Mouse (Mus musculus): ENCODE results near the gene Gss.

Gene Gss

DNA sequence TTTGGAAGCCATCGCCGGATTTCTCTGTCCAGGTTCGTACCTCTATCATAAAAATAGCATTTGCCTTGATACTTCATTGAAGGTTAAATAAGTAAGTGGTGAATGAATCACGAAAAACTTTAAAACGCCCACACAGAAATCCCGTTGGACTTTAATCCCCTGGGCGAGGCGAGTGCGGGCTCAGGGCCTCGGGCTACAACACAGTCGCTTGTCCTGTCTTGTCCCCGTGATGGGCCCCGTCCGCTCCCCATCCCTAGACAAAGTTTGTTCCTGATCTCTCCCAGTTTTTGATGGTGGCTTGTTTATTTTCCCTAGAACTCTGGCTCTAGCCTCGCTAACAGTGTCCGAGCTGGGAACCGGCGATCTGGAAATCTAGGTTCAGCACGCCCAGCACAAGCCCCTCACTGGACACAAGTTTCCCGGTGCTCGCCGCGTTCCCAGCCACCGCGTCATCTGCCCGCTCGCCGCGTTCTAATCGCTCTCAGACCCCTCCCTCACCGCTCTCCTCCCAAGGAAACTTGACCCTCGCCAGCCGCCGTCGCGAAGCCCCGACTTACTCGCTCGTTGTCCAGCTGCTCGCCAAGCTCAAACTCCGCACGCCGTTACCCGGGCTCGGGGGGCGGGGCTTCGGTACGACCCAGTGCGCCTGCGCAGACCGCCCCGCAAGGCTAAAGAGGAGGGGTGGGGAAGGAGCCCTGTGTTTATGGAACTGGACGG lies at the start of gene Gss:
Gss (minus strand) TSS at position 674 of the 717 bp plus-strand sequence.
- DNase-seq (ENCODE audit: low read depth): peak; percentile 98

DNA sequence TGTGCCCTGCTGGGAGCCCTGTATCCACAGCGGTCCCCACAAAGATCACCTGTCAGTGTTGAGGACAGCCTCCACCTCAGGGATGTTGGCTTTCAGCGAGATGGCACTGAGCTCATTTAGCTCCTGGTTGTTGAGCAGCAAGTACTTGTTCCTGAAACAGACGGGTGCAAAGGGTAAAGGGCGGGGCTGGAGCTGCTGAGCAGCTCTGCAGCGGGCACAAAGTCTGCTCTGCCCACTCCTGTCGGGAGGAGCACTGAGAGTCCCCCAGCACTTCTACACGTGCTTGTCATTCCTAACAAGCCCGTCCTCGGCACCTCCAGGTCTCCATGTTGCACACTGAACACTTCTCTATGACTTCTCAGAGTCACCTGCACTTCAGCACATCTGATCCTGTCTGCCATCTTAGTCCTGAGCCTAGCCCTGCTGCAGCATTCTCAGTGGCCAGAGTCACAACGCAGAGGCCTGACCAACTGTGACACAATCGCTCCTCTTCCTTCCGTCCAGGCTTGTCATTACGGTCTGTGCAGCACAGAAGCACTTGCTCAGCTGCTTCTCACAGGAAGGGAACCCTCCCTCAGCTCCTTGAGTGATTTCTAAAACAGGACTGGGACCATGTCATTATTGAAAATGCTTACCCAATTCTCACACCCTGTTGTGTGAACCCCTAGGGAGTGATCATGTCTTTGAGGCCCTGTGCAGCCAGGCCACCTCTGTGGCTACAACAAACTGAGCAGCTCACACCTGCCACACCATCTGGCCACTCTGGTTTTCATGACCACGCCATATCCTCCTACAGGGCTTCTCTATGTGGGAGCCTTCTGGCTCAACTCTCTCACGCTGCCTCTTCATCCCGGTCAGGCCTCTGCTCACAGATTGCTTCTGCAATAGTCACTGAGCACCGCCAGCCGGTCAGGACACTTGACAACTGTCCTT lies 49.2 kb upstream of the Gss start:
- peak; percentile 11 for DNase-seq (ENCODE audit: low read depth)

DNA sequence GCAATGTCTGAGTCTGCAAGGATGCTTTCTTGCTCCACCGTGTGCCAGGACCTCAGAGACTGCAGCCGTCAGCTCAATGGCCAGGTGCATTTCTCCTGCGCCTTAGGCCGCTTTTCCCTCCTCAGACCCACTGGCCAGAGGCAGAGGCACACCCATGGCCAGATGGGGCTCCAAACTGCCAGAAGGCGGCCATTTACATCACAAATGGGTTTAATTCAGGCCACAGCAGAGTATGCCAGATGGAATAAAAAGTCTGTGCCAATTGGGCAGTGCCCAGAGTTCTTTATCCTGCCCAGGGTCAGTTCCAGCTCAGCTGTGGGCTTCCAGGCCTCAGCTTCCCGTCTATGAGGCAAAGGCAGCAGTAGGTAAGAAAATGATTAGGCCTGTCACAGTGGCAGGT lies 48.0 kb upstream of the Gss start:
- DNase-seq (ENCODE audit: low read depth): no peak

DNA sequence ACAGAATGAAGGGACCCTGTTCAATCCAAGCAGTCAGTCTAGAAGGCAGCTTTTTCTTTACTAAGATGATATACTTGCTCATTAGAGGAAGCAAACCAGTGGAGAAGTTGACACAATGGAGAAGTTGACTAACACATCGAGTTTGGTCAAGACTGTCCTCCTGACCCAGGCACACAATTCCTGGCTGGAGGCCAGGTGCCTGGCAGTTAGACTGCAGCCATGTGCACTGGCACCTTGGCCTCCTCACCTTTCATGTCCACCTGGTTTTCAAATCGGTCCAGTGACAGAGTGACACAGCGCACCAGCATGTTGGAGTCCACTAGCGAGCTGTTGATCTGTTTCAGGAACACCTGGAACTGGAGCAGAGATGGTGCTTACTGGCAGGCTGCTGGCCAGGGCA lies 44.8 kb upstream of the Gss start:
- peak; percentile 52 for DNase-seq (ENCODE audit: low read depth)

DNA sequence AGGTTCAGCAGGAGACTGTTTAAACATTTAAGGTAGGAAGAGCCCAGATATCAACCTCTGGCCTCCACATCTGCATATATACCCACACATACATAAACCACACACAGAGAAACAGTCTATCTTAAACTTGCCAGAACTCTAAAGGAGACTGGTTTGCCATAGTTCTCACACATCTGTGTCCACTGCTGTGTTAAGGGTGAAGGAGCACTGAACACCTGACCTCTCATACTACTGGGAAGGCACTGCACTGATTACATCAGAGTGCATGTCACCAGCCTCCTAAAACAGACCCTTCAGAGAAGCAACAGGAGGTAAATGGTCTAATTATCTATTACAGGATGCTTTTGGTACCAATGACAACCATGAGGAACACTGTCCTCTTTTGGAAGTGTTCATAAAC lies 44.3 kb upstream of the Gss start:
- no peak for DNase-seq (ENCODE audit: low read depth)

DNA sequence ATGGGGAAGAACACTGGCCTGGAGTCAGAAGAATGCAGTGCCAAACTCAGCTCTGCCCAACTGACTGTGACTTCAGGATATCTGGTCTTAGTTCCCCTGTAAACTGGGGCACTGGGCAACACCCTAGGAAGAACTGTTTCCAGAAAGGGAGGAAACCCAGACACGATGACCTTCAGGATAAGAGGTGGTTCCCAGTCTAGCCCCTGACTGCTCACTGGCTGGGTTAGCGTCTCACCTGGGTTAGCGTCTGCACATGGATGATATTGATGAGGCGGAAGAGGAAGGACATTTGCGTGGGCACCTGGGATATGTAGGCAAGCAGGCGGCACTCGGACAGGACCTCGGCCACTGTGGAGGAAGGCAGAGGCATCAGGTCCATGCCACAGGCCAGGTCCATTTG lies 43.4 kb upstream of the Gss start:
- no peak for DNase-seq (ENCODE audit: low read depth)

DNA sequence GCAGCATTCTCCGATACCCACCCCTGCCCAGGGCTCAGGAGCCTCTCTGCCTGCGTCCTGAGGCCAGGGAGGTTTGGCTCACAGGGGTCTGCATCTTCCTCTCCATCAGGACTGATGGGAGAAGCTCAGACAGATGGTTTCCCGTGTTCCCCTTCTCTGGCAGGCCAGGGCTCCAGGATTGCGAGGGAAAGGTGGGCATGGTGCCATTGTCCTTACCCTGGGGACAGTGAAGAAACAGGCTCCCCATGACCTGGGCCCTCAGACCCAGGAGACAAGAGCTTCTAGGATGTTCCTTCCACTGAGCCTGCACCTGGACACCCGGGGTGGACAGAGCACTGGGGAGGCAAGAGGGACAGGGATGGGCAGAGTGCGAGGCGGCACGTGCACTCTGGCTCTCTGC lies 42.0 kb upstream of the Gss start:
- DNase-seq (ENCODE audit: low read depth): no peak

DNA sequence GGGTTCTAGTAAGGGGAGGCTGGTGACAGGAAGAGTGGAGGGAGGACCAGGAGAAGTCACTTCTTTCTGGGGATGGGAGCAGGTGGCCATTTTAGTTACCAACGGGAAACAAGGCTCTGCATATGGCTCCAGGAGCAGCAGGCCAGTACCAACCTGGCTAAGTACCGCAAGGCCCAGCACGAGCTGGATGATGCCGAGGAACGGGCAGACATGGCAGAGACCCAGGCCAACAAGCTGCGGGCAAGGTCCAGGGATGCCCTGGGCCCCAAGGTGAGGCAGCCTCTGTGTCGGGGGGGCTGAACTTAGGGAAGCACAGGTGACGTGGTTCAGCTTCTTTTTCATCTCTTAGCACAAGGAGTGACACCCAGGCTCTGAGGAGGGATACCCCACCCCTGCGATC lies 41.1 kb upstream of the Gss start:
- no peak for DNase-seq (ENCODE audit: low read depth)

DNA sequence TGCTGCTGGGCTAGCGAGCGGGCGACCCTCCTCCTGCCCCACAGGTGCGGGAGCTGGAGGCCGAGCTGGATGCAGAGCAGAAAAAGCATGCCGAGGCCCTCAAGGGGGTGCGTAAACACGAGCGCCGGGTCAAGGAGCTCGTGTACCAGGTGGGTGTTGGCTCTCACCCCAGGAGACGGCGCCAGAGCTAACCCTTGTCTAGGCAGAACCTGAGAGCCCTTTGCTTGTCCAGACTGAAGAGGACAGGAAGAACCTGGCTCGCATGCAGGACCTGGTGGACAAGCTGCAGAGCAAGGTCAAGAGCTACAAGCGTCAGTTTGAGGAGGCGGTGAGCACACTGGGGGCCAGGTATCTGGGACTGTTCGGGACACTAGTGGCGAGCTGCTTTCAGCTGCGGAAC lies 40.5 kb upstream of the Gss start:
- no peak for DNase-seq (ENCODE audit: low read depth)

DNA sequence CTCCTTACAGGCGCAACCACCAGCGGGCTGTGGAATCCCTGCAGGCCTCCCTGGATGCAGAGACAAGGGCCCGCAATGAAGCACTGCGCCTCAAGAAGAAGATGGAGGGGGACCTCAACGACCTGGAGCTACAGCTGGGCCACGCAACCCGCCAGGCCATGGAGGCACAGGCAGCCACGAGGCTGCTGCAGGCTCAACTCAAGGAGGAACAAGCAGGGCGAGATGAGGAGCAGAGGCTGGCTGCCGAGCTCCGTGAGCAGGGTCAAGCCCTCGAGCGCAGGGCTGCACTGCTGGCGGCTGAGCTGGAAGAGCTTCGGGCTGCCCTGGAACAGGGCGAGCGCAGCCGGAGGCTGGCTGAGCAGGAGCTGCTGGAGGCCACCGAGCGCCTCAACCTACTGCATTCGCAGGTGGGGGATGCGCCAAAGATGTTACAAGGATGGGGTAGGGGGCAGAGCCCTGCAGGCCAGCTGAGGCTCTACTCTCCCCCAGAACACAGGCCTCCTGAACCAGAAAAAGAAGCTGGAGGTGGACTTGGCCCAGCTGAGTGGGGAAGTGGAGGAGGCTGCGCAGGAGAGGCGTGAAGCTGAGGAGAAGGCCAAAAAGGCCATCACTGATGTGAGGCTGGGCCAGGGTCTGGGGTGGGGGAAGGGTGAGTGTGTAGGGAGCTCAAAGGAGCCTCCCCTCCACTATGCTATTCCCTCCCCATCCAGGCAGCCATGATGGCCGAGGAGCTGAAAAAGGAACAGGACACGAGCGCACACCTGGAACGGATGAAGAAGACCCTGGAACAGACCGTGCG lies 39.7 kb upstream of the Gss start:
- no peak for DNase-seq (ENCODE audit: low read depth)

DNA sequence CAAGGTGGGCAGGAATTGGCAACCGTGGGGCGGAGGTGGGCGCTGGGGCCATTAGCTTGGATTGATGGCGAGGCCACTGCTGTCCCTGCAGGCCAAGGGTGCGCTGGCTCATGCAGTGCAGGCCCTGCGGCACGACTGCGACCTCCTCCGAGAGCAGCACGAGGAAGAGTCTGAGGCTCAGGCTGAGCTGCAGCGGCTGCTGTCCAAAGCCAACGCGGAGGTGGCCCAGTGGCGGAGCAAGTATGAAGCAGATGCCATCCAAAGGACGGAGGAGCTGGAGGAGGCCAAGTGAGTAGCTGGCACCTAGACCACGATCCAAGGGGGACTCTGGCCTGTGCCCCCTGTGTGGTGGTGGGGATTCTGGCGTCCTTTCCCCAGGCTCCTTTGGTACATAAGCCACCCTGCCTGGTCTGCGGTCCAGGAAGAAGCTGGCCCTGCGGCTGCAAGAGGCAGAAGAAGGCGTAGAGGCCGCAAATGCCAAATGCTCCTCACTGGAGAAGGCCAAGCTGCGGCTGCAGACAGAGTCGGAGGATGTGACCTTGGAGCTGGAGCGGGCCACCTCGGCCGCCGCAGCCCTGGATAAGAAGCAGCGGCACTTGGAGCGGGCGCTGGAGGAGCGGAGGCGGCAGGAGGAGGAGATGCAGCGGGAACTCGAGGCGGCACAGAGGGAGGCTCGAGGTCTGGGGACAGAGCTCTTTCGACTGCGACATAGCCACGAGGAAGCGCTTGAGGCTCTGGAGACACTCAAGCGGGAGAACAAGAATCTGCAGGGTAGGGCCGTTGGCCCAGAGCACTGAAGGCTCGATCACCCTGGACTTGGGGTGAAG lies 38.2 kb upstream of the Gss start:
- no peak for DNase-seq (ENCODE audit: low read depth)

DNA sequence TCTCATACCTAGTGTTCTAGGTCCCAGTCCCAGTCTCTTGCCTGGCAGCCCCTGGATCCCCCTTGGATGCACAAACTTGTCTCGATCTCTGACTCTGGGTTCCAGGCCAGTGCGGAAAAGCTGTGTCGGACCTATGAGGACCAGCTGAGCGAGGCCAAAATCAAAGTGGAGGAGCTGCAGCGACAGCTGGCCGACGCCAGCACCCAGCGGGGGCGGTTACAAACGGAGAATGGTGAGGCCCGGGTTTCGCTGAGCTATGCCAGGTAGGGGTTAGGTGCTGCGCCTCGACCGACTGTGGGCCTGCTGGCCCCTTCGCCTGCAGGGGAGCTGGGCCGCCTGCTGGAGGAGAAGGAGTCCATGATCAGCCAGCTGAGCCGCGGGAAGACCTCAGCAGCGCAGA lies 37.5 kb upstream of the Gss start:
- DNase-seq (ENCODE audit: low read depth): no peak

DNA sequence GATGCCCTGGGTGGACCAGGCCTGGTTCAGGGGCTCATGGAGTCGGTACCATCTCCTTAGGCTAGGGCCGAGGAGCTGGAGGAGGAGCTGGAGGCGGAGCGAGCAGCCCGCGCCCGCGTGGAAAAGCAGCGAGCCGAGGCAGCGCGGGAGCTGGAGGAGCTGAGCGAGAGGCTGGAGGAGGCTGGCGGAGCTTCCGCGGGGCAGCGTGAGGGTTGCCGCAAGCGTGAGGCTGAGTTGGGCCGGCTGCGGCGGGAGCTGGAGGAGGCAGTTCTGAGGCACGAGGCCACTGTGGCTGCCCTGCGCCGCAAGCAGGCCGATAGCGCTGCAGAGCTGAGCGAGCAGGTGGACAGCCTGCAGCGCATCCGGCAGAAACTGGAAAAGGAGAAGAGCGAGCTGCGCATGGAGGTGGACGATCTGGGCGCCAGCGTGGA lies 36.6 kb upstream of the Gss start:
- DNase-seq (ENCODE audit: low read depth): no peak

DNA sequence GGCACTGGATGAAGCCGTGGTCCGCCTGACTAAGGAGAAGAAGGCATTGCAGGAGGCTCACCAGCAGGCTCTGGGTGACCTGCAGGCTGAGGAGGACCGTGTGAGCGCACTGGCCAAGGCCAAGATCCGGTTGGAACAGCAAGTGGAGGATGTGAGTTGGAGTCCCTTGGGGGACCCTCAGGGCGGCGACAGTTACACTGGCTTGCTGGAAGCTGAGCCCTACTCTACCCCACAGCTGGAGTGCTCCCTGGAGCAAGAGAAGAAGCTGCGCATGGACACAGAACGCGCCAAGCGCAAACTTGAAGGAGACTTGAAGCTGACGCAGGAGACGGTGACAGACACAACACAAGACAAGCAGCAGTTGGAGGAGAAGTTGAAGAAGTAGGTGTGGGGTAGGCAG lies 35.9 kb upstream of the Gss start:
- DNase-seq (ENCODE audit: low read depth): no peak

DNA sequence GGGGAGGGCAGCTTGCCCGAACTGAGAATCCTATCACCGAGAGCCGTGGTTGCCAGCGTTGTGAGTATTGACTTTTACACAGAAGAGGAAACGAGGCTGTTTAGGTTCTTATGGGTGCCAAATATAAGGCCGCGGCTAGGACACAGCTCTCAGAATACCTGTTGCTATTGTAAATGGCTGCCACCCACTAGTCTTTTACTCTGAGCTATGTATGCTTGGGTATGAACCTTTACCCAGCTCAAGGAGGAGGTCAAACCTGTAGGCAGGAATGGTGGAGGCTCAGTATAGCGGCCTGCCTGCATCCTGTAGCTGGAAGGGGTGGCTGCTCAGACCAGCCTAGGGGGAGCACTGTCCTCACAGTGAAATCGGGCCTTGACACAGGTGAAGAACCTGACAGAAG lies 35.5 kb upstream of the Gss start:
- no peak for DNase-seq (ENCODE audit: low read depth)

DNA sequence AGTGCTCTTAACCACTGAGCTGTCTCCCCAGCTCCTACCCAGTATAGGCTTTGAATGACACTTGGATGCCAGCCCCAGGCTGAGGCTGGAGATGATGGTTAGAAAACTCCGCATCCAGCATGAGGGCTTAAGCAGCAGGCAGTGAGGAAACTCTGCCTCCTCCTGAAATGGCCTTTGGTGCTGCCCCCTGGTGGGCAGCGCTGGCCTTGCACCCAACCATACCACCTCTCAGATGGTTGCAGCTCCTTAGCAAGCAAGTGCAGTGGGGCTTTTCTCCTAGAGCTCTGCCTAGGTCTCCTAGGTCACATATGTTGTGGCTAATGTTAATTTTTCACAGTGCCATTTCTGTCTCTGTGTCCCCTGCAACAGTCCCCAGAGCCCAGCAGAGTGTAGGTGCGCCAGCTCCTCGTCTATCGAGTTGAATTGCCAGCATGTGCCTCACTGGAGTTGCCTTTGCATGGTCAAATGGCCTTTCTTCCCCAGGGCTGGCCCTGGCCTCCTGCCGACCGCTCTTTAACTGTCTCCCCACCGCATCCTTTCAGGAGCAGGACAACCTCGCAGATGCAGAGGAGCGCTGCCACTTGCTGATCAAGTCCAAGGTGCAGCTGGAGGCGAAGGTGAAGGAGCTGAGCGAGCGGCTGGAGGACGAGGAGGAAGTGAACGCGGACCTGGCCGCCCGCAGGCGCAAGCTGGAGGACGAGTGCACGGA lies 34.6 kb upstream of the Gss start:
- DNase-seq (ENCODE audit: low read depth): peak; percentile 71

DNA sequence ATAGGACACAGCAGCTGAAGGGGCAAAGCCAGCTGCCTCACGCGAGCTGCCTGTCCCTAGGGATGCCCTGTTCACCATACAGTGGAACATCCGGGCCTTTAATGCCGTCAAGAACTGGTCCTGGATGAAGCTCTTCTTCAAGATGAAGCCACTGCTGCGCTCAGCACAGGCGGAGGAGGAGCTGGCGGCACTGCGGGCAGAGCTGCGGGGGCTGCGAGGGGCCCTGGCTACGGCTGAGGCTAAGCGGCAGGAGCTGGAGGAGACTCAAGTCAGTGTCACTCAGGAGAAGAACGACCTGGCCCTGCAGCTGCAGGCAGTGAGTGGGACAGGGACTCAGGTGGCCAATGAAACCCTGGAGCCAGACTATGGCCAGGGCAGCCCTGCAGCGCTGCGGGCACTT lies 33.7 kb upstream of the Gss start:
- no peak for DNase-seq (ENCODE audit: low read depth)

DNA sequence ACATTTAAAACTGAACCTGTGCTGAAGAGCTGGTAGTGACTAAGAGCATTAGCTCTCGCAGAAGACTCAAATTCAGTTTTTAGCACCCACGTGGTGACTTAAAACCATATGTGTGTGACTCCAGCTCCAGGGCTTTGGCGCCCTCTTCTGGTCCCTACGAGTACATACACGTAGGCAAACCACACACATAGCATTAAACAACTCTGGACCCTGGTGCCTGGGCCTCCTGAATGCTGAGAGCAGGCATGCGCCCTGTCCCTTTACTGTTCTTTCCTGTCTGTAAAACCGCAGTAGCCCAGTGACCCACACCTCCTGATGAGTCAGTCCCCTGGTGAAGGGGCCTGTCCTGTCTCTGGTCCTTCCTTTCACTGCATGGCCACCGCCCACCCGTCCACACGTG lies 32.1 kb upstream of the Gss start:
- peak; percentile 98 for DNase-seq (ENCODE audit: low read depth)

DNA sequence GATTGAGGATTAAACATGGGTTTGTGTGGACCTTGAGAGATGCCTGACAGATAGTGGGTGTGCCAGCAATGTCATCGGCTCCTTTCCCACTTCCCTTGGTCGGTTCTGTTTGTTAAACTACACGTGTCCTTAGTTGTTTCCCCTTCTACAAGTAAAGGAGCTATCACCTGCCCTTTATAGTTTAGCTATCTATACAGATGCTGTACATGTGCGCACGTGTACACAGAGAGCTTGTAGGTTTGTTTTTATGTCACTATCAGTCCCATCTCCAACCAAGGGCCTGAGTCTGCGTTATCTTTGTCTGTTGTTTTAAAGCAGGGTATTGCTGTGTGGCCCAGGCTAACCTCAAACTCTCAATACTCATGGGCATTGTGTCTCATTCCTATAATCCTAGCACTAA lies 31.4 kb upstream of the Gss start:
- no peak for DNase-seq (ENCODE audit: low read depth)

DNA sequence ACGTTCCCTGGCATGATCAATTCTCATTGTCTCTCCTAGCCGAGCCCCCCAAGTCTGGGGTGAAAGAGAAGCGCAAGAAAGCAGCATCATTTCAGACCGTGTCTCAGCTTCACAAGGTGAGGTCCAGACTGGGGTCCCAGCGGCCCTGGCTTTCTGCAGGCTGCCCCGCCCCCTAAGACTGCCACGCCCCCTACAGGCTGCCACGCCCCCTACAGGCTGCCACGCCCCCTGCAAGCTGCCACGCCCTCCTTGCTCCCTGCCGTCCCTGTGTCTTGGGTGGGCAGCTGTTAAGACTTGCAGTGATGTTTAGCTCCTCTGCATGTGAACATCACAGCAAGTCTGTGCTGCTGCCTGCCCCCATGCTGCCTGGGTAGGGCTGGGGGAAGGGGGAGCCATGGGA lies 30.0 kb upstream of the Gss start:
- no peak for DNase-seq (ENCODE audit: low read depth)

DNA sequence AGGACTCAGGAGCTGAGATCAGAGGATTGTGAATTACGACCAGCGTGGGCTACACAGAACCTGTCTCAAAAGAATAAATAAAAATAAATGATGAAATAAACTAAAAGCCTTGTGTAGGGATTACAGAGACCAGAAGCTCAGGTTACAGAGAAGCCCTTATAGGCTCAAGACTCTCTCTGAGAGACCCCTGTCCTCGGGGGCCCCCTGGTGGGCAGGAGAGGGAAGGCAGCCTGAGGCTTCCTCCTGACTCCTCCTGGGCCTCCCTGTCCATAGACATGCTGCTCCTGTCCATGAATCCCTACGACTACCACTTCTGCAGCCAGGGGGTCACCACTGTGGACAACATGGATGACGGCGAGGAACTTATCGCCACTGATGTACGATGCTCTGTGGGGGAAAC lies 27.2 kb upstream of the Gss start:
- DNase-seq (ENCODE audit: low read depth): peak; percentile 79
